Mouse (Mus musculus) megakaryocyte, embryonic 14.5 days (primary cell): ENCODE data around the gene Hmcn1.

ENCODE experiments used
- FLI1 ChIP-seq: IDR thresholded peaks from 2 replicates; pipeline ENCODE4 v1.6.1; 2012; ENCODE audit warnings: low read length, inconsistent platforms, mixed read lengths
- GATA1 ChIP-seq: IDR thresholded peaks from 3 replicates; pipeline ENCODE4 v1.6.1; 2012; ENCODE audit warnings: mixed read lengths, low read length, inconsistent platforms, borderline replicate concordance

DNA sequence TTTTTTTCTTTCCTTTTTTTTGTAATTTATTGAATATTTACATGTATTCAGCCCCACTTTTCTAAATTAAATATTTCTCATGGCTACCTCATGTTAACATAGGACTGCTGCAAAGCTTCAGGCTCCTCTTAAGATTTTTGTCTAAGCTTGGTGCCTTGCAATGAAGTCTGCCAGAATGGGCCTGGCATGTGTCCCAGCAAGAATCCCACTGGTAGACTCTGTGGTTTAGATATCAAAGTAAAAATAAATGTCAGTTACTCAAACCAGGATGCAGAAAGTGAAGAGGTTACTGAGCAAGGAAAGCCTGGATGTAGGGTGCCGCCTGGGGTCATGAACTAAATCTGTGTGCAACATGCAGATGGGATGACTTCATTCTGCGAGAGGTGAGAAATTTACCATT, 217.5 kb downstream of the Hmcn1 start:
- TF ChIP-seq GATA1 (no peak), FLI1 (no peak)
